Mouse (Mus musculus) forebrain, embryonic 11.5 days (tissue): Measurements from ENCODE around the gene Zmynd8. TPM values are rescaled to one million over a fixed set of nuclear protein-coding genes. Genes with fewer than 3 reads are reported as not detected.

Experiments used
- ATAC-seq: fragments of 200-750 bp; cut with Nextera tagmentation; replicated peaks from 2 replicates; pipeline ENCODE4 v1.8.0; 2017; ENCODE audit warnings: moderate TSS enrichment; ENCODE audit not compliant: low FRiP score
- DNase-seq: peaks from one replicate; pipeline ENCODE4 v3.0.0-alpha.2; 2017; ENCODE audit warnings: low spot score
- H3K27ac ChIP-seq: fragments of 300-500 bp; sonication (generic); 2 replicates; pipeline ENCODE4 v1.5.1; 2014; ENCODE audit warnings: low read depth, low read length
- H3K27me3 ChIP-seq: fragments of 300-500 bp; sonication (generic); 2 replicates; pipeline ENCODE4 v1.6.1; 2014; ENCODE audit warnings: mild to moderate bottlenecking, low read length, mixed read lengths; ENCODE audit not compliant: control insufficient read depth, insufficient read depth
- H3K36me3 ChIP-seq: fragments of 300-500 bp; sonication (generic); 2 replicates; pipeline ENCODE4 v1.6.1; 2014; ENCODE audit warnings: mild to moderate bottlenecking, low read length, moderate library complexity, mixed read lengths; ENCODE audit not compliant: control insufficient read depth, insufficient read depth
- H3K4me1 ChIP-seq: fragments of 300-500 bp; sonication (generic); replicated peaks from 2 replicates; pipeline ENCODE4 v1.6.1; 2014; ENCODE audit warnings: low read length, mixed read lengths; ENCODE audit not compliant: control insufficient read depth, insufficient read depth
- H3K4me2 ChIP-seq: fragments of 300-500 bp; sonication (generic); 2 replicates; pipeline ENCODE4 v1.6.1; 2014; ENCODE audit warnings: low read depth, mild to moderate bottlenecking, low read length, moderate library complexity, mixed read lengths; ENCODE audit not compliant: severe bottlenecking
- H3K4me3 ChIP-seq: fragments of 300-500 bp; sonication (generic); 2 replicates; pipeline ENCODE4 v1.5.1; 2014; ENCODE audit warnings: low read depth, low read length
- H3K9ac ChIP-seq: fragments of 300-500 bp; sonication (generic); 2 replicates; pipeline ENCODE4 v1.6.1; 2014; ENCODE audit warnings: low read length
- H3K9me3 ChIP-seq: fragments of 300-500 bp; sonication (generic); 2 replicates; pipeline ENCODE4 v1.6.1; 2016; ENCODE audit warnings: low read length, mixed read lengths; ENCODE audit not compliant: control insufficient read depth
- WGBS: fragments of 180-500 bp; shearing (Covaris S2); extraction: QIAGEN DNeasy Blood & Tissue Kit; methylation state at CpG from one replicate; pipeline ENCODE4 v1.1.7; 2014; 5-methylcytosine and 5-hydroxymethylcytosine counted together
- polyA plus RNA-seq: library from polyadenylated mRNA; unstranded; fragments of >200 nt; fragmentation: Nextera tagmentation; extraction: Ambion mirVana; gene quantifications from 2 replicates; pipeline ENCODE4 v1.2.1, GENCODE M21; 2014

Gene Zmynd8
- polyA plus RNA-seq, 1 experiment from 2014 or later: 61.5 TPM

- Histone ChIP-seq H3K4me2 (no peak overlapping the region), H3K27me3 (no peaks in the 10 kb centered on the region), H3K36me3 (peaks cover 9% of the 10 kb centered on the region), H3K27ac (no peak overlapping the region), H3K4me3 (no peak overlapping the region), H3K9me3 (no peaks in the 10 kb centered on the region), H3K4me1 (0 out of 2 replicates have a peak, but pooled peaks cover 5% of the 10 kb centered on the region), H3K9ac (no peak overlapping the region)
- no peak for ATAC-seq
- WGBS: 93% methylated on average over 25 of the region's 25 CpGs
- no peak for DNase-seq
These were observed 106.2 kb downstream of the Zmynd8 start for GRCm38 (mm10) chr2:165792431-165793282.

- DNase-seq (peak; percentile 77), ATAC-seq (no peak)
- no peak overlapping the region for H3K4me3 ChIP-seq
- peaks cover 9% of the 10 kb centered on the region for H3K36me3 ChIP-seq
- H3K27ac ChIP-seq: peak overlapping the region; percentile 18
- no peaks in the 10 kb centered on the region for H3K9me3 ChIP-seq
- 67% methylated on average over 9 of the region's 9 CpGs for WGBS
- H3K27me3 ChIP-seq: no peaks in the 10 kb centered on the region
- no peak overlapping the region for H3K9ac ChIP-seq
- 0 out of 2 replicates have a peak, but pooled peaks cover 5% of the 10 kb centered on the region for H3K4me1 ChIP-seq
- H3K4me2 ChIP-seq: no peak overlapping the region
These were observed 107.2 kb downstream of the Zmynd8 start for GRCm38 (mm10) chr2:165791657-165792056.

- 67% methylated on average over 7 of the region's 7 CpGs for WGBS
- no peak for ATAC-seq
- H3K27ac ChIP-seq: no peak overlapping the region; the same call in 1 of the 2 replicates
These were observed 107.8 kb downstream of the Zmynd8 start for GRCm38 (mm10) chr2:165791026-165791425.

GRCm38 (mm10) chr2:165789667-165790066, 109.1 kb downstream of the Zmynd8 start:
- Histone ChIP-seq H3K9me3 (no peaks in the 10 kb centered on the region), H3K27me3 (no peaks in the 10 kb centered on the region), H3K36me3 (peaks cover 7% of the 10 kb centered on the region), H3K4me1 (0 out of 2 replicates have a peak, but pooled peaks cover 5% of the 10 kb centered on the region), H3K9ac (no peak overlapping the region), H3K4me3 (no peak overlapping the region), H3K27ac (no peak overlapping the region), H3K4me2 (no peak overlapping the region)
- WGBS: 90% methylated on average over 3 of the region's 3 CpGs
- ATAC-seq (no peak), DNase-seq (no peak)

More at GRCm38 (mm10) chr2:165791026-165791425, 107.8 kb downstream of the Zmynd8 start:
- no peak overlapping the region for H3K9ac ChIP-seq
- peaks cover 9% of the 10 kb centered on the region for H3K36me3 ChIP-seq
- no peak overlapping the region for H3K4me3 ChIP-seq
- H3K9me3 ChIP-seq: no peaks in the 10 kb centered on the region
- H3K4me1 ChIP-seq: 0 out of 2 replicates have a peak, but pooled peaks cover 5% of the 10 kb centered on the region
- H3K27me3 ChIP-seq: no peaks in the 10 kb centered on the region
- DNase-seq: no peak
- H3K4me2 ChIP-seq: no peak overlapping the region

GRCm38 (mm10) chr2:165788796-165789195, 110.0 kb downstream of the Zmynd8 start:
- Histone ChIP-seq H3K9ac (no peak overlapping the region), H3K9me3 (no peaks in the 10 kb centered on the region), H3K4me1 (0 out of 2 replicates have a peak, but pooled peaks cover 5% of the 10 kb centered on the region), H3K4me2 (no peak overlapping the region), H3K36me3 (peaks cover 7% of the 10 kb centered on the region), H3K27ac (no peak overlapping the region), H3K4me3 (no peak overlapping the region), H3K27me3 (no peaks in the 10 kb centered on the region)
- DNase-seq (no peak), ATAC-seq (no peak)
- WGBS: 93% methylated on average over 9 of the region's 9 CpGs

GRCm38 (mm10) chr2:165788005-165788404, 110.8 kb downstream of the Zmynd8 start:
- Histone ChIP-seq H3K36me3 (peaks cover 7% of the 10 kb centered on the region), H3K27ac (no peak overlapping the region), H3K9me3 (no peaks in the 10 kb centered on the region), H3K27me3 (no peaks in the 10 kb centered on the region), H3K4me1 (0 out of 2 replicates have a peak, but pooled peaks cover 5% of the 10 kb centered on the region), H3K4me3 (no peak overlapping the region), H3K9ac (no peak overlapping the region), H3K4me2 (no peak overlapping the region)
- WGBS: 87% methylated on average over 11 of the region's 11 CpGs
- ATAC-seq (no peak), DNase-seq (no peak)

- 85% methylated on average over 1 of the region's 1 CpGs for WGBS
- no peaks in the 10 kb centered on the region for H3K27me3 ChIP-seq
- H3K9me3 ChIP-seq: no peaks in the 10 kb centered on the region
- H3K9ac ChIP-seq: no peak overlapping the region
- H3K36me3 ChIP-seq: peaks cover 7% of the 10 kb centered on the region
- no peak for ATAC-seq
- no peak for DNase-seq
- no peak overlapping the region for H3K4me2 ChIP-seq
- no peak overlapping the region for H3K27ac ChIP-seq
- H3K4me3 ChIP-seq: no peak overlapping the region
- 0 out of 2 replicates have a peak, but pooled peaks cover 5% of the 10 kb centered on the region for H3K4me1 ChIP-seq
These were observed 112.3 kb downstream of the Zmynd8 start for GRCm38 (mm10) chr2:165786467-165786866.

- no peak overlapping the region for H3K4me3 ChIP-seq
- no peaks in the 10 kb centered on the region for H3K27me3 ChIP-seq
- DNase-seq (no peak), ATAC-seq (no peak)
- H3K27ac ChIP-seq: no peak overlapping the region
- H3K9ac ChIP-seq: no peak overlapping the region
- 88% methylated on average over 20 of the region's 20 CpGs for WGBS
- no peaks in the 10 kb centered on the region for H3K9me3 ChIP-seq
- H3K36me3 ChIP-seq: peaks cover 7% of the 10 kb centered on the region
- H3K4me2 ChIP-seq: no peak overlapping the region
- no peaks in the 10 kb centered on the region for H3K4me1 ChIP-seq
These were observed 113.3 kb downstream of the Zmynd8 start for GRCm38 (mm10) chr2:165785312-165786036.
